Mouse (Mus musculus) kidney, postnatal 25 days (tissue): ENCODE measurements around the gene Boll.
"Not testable (repeated sequence)": the region's sequence is repeated elsewhere in the genome, so short reads cannot be mapped to it uniquely, and the experiment has no call there.

Source experiments
- DNase-seq, 2 experiments: peaks; one replicate each; pipeline ENCODE4 v3.0.0; 2021; ENCODE audit warnings: mixed read lengths in 2 of 2

Gene Boll

DNA sequence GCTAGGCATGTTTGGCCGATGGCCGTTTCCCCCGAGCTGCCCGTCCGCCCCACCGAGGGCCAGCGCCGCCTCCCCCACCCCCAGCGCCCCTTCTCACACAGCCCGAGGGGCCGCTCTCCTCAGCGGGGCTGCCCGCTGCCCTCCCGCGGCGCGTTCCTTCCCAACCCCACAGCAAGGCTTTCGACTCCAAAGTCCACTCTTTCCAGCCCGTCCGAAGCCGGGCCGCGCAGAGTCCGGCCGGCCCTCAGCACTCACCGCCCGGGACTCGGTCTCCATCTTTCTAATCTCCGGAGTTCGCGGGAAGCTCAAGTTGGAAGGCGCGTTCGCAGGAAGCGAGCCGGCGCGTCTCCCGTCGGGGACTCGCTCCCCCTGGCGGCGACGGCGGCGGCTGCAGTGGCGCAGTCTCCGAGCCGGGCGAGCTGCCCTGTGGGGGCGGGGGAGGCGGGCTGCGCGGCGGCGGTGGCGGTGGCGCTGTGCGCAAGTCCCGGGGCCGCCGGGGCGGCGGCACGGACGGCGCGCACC lies at the start of gene Boll:
TSS of gene Boll (minus strand) at position 426 of the 522 bp plus-strand sequence.
- DNase-seq, result peak; percentile 77 to 79

GRCm38 (mm10) chr1:55412569-55412968 lies 49.3 kb upstream of the Boll start:
- no peak for DNase-seq

DNA sequence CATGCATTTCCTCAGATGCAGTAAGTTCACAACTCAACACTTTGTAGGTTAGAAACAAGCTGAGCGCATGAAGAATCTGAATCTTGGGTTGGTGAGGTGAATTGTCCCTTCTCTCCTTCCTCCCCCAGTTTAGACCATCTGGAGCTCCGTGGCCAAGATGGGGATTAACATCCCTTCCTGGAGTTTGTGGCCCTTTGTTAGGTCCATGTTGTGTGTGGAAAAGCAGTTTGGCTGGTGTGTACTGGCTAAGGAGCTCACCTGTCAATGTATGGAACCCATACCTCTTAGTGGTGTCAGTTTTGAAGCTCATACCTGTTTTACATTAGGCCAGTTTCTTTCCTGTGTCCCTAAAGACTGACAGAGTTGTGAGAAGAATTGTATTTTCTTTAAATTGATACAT lies 47.8 kb upstream of the Boll start:
- no peak for DNase-seq

GRCm38 (mm10) chr1:55410670-55411069 lies 47.4 kb upstream of the Boll start:
- DNase-seq, result no peak

GRCm38 (mm10) chr1:55406531-55407375 lies 43.5 kb upstream of the Boll start:
- peak in 1 of 2 experiments; percentile 10 for DNase-seq

DNA sequence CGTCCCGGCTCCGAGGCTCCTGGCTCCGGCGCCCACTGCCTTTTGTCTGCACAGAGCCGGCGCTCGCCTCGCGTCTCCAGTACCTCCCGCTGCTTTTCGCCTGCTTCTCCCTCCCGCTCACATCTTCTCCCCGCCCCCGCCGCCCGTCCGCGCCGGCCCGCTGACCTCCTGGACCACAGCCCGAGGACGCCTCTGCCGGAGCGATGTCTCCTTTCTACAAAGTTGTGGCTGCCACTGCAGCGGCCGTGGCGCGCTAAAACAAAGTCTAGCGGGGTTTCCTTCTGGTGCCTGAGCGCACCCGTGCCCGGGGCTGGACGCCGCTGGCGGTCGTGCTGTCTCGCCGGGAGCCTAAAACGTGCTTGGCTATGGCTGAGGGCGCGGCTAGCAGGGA lies 42.7 kb upstream of the Boll start:
- peak; percentile 83 to 90 for DNase-seq

- peak; percentile 97 to 99 for DNase-seq
Observed at GRCm38 (mm10) chr1:55405272-55406022, 42.2 kb upstream of the Boll start, which contains the start of gene Plcl1. Gene Plcl1, plus strand, starts transcription at chr1:55405921.

DNA sequence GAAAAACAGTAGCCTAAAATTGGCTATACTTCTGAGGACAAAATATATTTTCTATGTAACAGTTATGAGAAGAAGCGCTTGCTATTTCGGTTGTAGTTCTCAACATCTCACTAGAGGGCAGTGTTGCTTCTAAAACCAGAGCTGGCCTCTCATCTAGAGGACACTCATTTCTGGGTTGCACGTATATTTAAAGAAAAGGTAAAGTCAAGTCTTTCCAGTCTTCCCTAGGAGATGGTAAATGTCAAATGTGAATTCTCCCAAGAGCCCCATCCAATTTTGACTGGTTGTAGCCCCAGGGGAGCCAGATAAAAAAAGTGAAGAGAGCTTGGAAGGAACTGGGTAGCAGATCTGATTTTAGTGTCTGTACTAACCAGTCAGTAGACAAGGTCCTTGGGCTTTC lies 41.2 kb upstream of the Boll start:
- peak; percentile 43 to 74 for DNase-seq

GRCm38 (mm10) chr1:55399891-55400290 lies 36.6 kb upstream of the Boll start:
- DNase-seq, result no peak

DNA sequence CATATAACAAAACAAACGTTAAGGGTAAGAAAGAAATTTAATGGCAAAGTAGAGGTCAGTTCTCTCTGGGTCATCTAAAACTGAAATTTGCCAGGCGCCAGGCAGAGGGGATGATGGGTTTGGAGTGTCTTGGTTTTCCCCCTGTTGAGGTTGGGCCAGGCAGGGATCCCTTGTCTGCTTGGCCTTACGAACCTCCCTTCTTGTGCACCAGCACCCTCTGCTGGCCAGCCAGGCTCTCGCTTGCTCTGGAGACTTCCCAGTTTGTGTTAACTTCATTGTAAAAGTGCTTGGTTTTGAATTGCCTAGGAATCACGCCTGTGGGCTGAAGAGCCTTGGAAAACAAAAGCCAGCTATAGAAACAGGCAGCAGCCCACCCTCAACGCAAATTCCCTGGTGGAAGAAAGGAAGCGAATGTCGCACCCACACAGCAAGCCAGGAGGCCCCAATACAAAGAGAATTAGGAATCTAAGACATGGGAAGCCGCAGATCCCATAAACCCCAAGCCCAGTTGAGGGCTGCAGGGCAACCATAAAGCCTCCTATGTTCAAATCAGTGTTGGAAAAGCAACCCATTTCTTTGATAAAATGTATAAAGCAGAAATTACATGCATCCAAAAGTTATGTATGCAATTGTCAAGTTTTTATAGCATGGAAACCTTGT lies 20.0 kb upstream of the Boll start:
- DNase-seq, result peak; percentile 80 to 84

DNA sequence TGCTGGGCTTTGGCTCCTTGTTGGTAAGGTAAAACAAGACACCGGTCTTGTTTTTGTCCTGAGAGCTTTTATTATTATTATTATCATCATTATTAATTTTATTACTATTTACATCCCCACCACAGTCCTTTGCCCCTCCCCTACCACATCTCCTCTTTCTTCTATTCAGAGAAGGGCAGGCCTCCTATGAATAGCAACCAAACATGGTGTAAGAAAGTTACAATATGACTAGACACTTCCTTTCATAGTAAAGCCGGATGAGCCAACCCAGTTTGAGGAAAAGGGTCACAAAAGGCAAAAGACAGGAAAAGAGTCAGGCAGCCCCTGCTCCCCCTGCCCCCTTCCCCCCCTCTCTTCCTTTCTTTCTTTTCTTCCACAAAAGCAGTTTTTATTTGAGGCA lies 17.3 kb upstream of the Boll start:
- no peak for DNase-seq

- DNase-seq, result no peak
Observed at GRCm38 (mm10) chr1:55372626-55373025, 9.4 kb upstream of the Boll start.

DNA sequence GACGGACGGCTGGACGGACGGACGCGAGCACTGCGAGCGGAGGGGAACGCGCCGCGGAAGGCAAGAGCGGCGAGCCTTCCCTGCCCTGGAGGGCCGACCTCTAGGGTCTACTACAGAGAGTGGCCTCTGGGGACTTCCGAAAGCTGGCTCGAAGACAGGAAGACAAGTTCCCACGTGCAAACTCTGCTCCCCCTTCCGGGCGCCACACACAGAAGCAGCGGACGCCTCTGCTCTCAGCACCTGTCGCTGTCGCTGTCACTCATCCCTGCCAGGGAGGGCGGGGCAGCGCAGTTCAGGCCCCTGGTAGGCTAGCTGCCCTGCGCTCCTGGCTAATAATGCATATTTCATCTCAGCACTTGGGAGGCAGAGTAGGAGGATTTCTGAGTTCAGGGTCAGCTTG lies 317 bp upstream of the Boll start:
- peak; percentile 53 to 73 for DNase-seq

- peak in 1 of 2 experiments; percentile 35 for DNase-seq
Observed at GRCm38 (mm10) chr1:55362634-55363033, 635 bp downstream of the Boll start.

GRCm38 (mm10) chr1:55351914-55352313 lies 11.4 kb downstream of the Boll start:
- DNase-seq, result not testable (repeated sequence)

DNA sequence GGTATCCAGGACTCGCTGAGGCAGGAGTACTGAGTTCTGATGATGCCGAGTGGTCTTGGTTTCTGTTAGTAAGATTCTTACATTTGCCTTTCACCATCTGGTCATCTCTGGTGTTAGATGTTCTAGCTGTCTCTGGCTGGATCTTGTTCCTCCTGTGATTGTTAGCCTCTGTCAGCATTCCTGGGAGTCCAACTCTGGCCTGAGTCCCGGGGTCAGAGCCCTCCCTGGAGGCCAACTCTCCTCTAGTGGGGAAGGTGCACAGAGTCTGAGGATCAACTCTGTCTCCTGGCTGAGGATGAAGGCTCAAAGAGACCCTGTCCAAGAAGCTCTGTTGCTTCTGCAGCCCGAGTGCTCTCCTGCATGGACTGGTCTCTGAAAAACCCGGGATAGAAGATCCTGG lies 37.8 kb downstream of the Boll start:
- not testable (repeated sequence) for DNase-seq

- DNase-seq, result no peak
Observed at GRCm38 (mm10) chr1:55301077-55301476, 62.2 kb downstream of the Boll start.

GRCm38 (mm10) chr1:55279081-55279480 lies 84.2 kb downstream of the Boll start:
- no peak for DNase-seq

- no peak for DNase-seq
Observed at GRCm38 (mm10) chr1:55265447-55265846, 97.8 kb downstream of the Boll start.

DNA sequence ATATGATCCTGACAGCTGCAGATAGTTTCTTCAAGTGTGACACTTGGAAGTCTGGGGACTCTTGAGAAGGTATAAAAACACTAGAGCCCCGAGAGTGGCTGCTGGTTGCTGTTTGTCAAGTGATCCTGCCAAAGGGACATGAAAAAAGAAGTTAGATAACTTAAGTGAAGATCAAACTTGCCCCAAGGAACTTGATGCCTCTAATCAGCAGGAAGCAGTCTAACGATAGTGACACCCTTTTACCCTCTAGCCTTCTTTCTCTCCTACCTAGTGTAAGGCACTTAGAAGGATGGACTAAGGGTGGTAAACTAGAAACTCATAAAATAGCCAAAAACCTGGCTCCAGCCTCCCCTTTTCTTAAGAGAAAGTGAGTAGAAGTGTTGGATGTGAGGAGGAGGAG lies 98.9 kb downstream of the Boll start:
- DNase-seq, result no peak

DNA sequence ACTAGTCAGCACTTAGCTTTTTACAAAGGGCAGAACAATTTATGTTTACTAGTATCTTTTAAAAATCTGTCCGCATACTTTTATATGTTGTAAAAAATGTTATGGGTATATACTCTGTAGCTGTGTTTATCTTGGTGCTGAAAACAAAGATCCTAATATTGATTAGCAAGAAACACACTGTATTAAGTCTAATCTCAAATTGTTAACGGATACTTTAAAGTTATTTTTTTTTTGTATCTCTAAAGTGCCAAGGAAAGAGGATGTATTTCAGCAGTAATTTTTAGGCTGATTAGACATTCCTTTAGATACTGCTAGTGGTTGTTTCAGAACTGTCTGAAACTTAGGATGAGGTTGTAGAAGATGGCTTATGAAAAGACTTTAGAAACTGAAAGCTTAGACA lies 116.9 kb downstream of the Boll start:
- DNase-seq, result no peak

GRCm38 (mm10) chr1:55239237-55239636 lies 124.0 kb downstream of the Boll start:
- DNase-seq, result peak; percentile 35 to 52

DNA sequence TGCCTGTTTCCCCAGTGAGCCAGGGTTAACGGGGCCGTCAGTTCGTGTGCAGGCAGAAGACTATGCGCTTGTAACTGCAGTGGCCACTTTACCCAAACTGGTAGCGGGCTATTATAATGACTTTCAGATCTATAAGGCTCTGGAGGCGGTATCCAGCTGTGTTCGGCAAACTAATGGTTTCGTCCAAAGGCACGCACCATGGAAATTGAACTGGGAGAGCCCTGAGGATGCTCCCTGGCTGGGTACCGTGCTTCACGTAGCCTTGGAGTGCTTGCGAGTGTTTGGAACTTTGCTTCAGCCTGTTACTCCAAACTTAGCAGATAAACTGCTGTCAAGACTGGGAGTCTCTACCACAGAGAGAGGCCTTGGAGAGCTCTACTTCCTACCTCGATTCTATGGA lies 124.8 kb downstream of the Boll start:
- no peak for DNase-seq
